Mouse (Mus musculus): Measurements from ENCODE around the gene Gm1330. TPM values are rescaled to one million over a fixed set of nuclear protein-coding genes. Genes with fewer than 3 reads are reported as not detected.
"Not testable (repeated sequence)": the region's sequence is repeated elsewhere in the genome, so short reads cannot be mapped to it uniquely, and the experiment has no call there.

Gene Gm1330
- not detected in 2 replicates for polyA plus RNA-seq (2015; fragmentation: Nextera tagmentation; extraction: Ambion mirVana)

DNA sequence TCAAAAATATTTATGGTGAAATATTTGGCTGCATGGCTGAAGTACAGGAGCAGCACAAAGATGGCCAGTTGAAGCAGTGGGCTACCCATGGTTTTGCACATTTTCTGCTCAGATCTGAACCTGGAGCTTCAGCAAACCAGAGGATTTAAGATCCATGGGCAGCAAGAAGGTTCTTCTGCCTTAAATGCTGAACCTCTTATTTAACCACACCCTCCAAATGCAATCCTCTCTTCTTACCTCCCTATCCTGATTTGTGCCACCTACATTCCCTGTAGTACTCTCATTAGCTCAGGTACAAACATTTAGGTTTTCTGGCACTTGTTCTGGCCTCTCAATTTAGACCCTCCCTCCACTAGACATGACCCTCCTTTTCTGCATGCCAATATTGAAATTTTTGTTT, at the start of gene Gm1330:
Gene Gm1330, minus strand, starts transcription at position 101 of the 400 bp plus-strand sequence.
- Histone ChIP-seq H3K4me2 (ENCODE audit: low read depth, low read length) (no peak within 1 kb of the TSS), H3K4me3 (ENCODE audit: low read depth, low read length) (no peak within 1 kb of the TSS), H3K27me3 (ENCODE audit: control insufficient read depth, insufficient read depth, low read depth, low read length) (no peaks in the 10 kb centered on the region), H3K27ac (ENCODE audit: low read length) (no peak within 1 kb of the TSS), H3K4me1 (ENCODE audit: control insufficient read depth, low read depth, low read length) (no peaks in the 10 kb centered on the region), H3K9me3 (replicated peaks; ENCODE audit: control insufficient read depth, low read length) (no peaks in the 10 kb centered on the region), H3K9ac (ENCODE audit: low read depth, low read length) (no peak within 1 kb of the TSS), H3K36me3 (ENCODE audit: control insufficient read depth, insufficient read depth) (no peaks in the 10 kb centered on the region)
- ATAC-seq (ENCODE audit: low read depth): no peak

DNA sequence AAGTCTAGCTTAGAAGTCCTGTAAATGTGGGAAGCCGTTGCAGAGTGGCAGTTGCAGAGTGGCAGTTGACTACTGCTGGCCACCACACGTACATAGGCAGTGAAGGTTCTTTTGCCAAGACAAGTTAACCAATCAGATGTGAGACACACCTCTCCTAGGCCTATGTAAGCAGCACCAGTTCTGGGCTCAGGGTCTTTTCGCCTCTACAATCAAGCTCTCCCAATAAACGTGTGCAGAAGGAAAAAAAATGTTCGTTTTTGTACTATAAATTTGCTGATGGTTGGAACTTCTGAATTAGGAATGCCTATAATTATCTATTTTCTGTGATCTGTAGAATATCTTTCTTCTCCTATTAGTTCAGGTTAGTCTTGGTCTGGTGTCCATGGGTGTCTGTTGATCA, 14.1 kb upstream of the Gm1330 start, which contains the start of gene Gm10750:
Gene Gm10750, minus strand, starts transcription at position 101 of the 400 bp plus-strand sequence.
- 43% methylated on average over 5 of the region's 5 CpGs for WGBS (ENCODE audit: insufficient replicate concordance)
- not testable (repeated sequence) for ATAC-seq (ENCODE audit: low read depth); H3K9ac ChIP-seq (ENCODE audit: low read depth, low read length); H3K4me3 ChIP-seq (ENCODE audit: low read depth, low read length); H3K4me1 ChIP-seq (ENCODE audit: control insufficient read depth, low read depth, low read length); H3K36me3 ChIP-seq (ENCODE audit: control insufficient read depth, insufficient read depth); H3K4me2 ChIP-seq (ENCODE audit: low read depth, low read length); H3K27me3 ChIP-seq (ENCODE audit: control insufficient read depth, insufficient read depth, low read depth, low read length); H3K27ac ChIP-seq (ENCODE audit: low read length); H3K9me3 ChIP-seq (replicated peaks; ENCODE audit: control insufficient read depth, low read length)

DNA sequence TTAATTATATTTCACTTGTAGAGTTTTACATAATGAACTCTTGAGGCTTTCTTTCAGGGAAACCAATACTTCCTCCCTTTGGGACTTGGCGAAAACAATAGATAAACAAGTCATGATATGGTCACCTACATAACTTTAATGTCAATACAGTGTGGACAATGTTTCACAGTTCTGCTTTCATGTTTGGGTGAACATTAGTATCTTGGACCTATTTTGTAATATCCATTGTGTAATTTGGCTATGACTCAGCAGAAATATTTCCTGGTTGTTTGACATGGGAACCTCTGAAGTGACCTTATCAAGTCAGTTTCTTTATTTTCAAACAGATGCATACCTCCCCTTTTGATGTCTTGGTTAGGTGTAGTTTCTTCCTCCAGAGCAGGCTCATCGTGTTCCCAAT, 1.8 kb upstream of the Gm1330 start:
- Histone ChIP-seq H3K9ac (ENCODE audit: low read depth, low read length) (no peak overlapping the region), H3K4me1 (ENCODE audit: control insufficient read depth, low read depth, low read length) (no peaks in the 10 kb centered on the region), H3K36me3 (ENCODE audit: control insufficient read depth, insufficient read depth) (no peaks in the 10 kb centered on the region), H3K4me3 (ENCODE audit: low read depth, low read length) (no peak overlapping the region), H3K27me3 (ENCODE audit: control insufficient read depth, insufficient read depth, low read depth, low read length) (no peaks in the 10 kb centered on the region), H3K4me2 (ENCODE audit: low read depth, low read length) (no peak overlapping the region), H3K9me3 (replicated peaks; ENCODE audit: control insufficient read depth, low read length) (no peaks in the 10 kb centered on the region), H3K27ac (ENCODE audit: low read length) (no peak overlapping the region)
- ATAC-seq (ENCODE audit: low read depth): no peak
- WGBS (ENCODE audit: insufficient replicate concordance): 56% methylated on average over 2 of the region's 2 CpGs

DNA sequence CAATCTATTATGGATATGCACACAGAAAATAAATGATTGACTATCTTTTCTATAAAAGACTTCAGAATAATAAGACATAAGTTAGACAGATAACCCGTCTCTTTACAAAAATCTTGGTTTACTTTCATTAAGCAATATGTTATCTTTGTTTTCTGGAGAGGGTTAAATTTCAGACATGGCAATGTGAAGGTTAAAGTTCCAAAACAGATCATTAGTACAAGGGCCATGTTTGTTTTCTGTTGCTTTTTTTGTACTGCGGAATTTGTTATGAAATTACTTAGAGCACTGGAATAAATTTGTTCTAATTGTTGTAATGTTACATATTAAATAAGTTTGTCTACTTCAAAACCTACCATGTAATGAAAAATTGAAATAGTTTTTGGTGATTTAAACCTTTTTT, 7.9 kb downstream of the Gm1330 start:
- Histone ChIP-seq H3K4me3 (ENCODE audit: low read depth, low read length) (no peak overlapping the region), H3K9ac (ENCODE audit: low read depth, low read length) (no peak overlapping the region), H3K36me3 (ENCODE audit: control insufficient read depth, insufficient read depth) (no peaks in the 10 kb centered on the region), H3K4me1 (ENCODE audit: control insufficient read depth, low read depth, low read length) (no peaks in the 10 kb centered on the region), H3K4me2 (ENCODE audit: low read depth, low read length) (no peak overlapping the region), H3K27me3 (ENCODE audit: control insufficient read depth, insufficient read depth, low read depth, low read length) (no peaks in the 10 kb centered on the region), H3K27ac (ENCODE audit: low read length) (no peak overlapping the region), H3K9me3 (replicated peaks; ENCODE audit: control insufficient read depth, low read length) (no peaks in the 10 kb centered on the region)
- 67% methylated on average over 2 of the region's 2 CpGs for WGBS (ENCODE audit: insufficient replicate concordance)
- no peak for ATAC-seq (ENCODE audit: low read depth)

Other genes starting within 250 kb of the Gm1330 start
- not detected in 2 replicates for gene Cst11, start 231.8 kb downstream of the Gm1330 start, polyA plus RNA-seq (2015; fragmentation: Nextera tagmentation; extraction: Ambion mirVana)
- gene 8030411F24Rik, start 221.2 kb downstream of the Gm1330 start, polyA plus RNA-seq (2015; fragmentation: Nextera tagmentation; extraction: Ambion mirVana): not detected in 2 replicates
- gene Cst12, start 213.9 kb downstream of the Gm1330 start, polyA plus RNA-seq (2015; fragmentation: Nextera tagmentation; extraction: Ambion mirVana): not detected in 2 replicates
- 0.43 and 0.79 TPM in 2 replicates for gene Cst8, start 204.5 kb downstream of the Gm1330 start, polyA plus RNA-seq (2015; fragmentation: Nextera tagmentation; extraction: Ambion mirVana)
- not detected in 2 replicates for gene Cst13, start 183.2 kb downstream of the Gm1330 start, polyA plus RNA-seq (2015; fragmentation: Nextera tagmentation; extraction: Ambion mirVana)
- gene Cst9, start 168.1 kb downstream of the Gm1330 start, polyA plus RNA-seq (2015; fragmentation: Nextera tagmentation; extraction: Ambion mirVana): not detected in 2 replicates
- not detected in 2 replicates for gene 9230104L09Rik, start 138.2 kb downstream of the Gm1330 start, polyA plus RNA-seq (2015; fragmentation: Nextera tagmentation; extraction: Ambion mirVana)
- gene Cst3, start 127.6 kb downstream of the Gm1330 start, polyA plus RNA-seq (2015; fragmentation: Nextera tagmentation; extraction: Ambion mirVana): 179 and 183 TPM in 2 replicates
- gene Gm10750, start 14.0 kb upstream of the Gm1330 start, polyA plus RNA-seq (2015; fragmentation: Nextera tagmentation; extraction: Ambion mirVana): not detected in 2 replicates